Mouse (Mus musculus) bone marrow macrophage, adult 2 months (primary cell): Measurements from ENCODE around the gene Plpp2. TPM values are rescaled to one million over a fixed set of nuclear protein-coding genes. Genes with fewer than 3 reads are reported as not detected.

Source experiments
- H3K27ac ChIP-seq: 2 replicates; pipeline ENCODE4 v1.5.1; 2012; ENCODE audit warnings: low read depth, low read length; ENCODE audit not compliant: insufficient read depth
- H3K4me1 ChIP-seq: 2 replicates; pipeline ENCODE4 v1.6.1; 2012; ENCODE audit warnings: low read length; ENCODE audit not compliant: control insufficient read depth, insufficient read depth
- H3K4me3 ChIP-seq: 2 replicates; pipeline ENCODE4 v1.5.1; 2012; ENCODE audit warnings: mild to moderate bottlenecking, low read length, moderate library complexity; ENCODE audit not compliant: insufficient read depth
- CTCF ChIP-seq: IDR thresholded peaks from 2 replicates; pipeline ENCODE4 v1.5.1; 2012; ENCODE audit warnings: low read depth, mild to moderate bottlenecking, low read length, moderate library complexity
- POLR2A ChIP-seq: IDR thresholded peaks from 2 replicates; pipeline ENCODE4 v1.6.1; 2012; ENCODE audit warnings: mild to moderate bottlenecking, low read depth, low read length, borderline replicate concordance
- polyA plus RNA-seq: library from polyadenylated mRNA; stranded (reverse); fragments of >200 nt; gene quantifications from 2 replicates; pipeline ENCODE4 v1.2.4, GENCODE M21; 2012; ENCODE audit not compliant: missing spikeins, insufficient read depth, insufficient read length

Plpp2 gene
- polyA plus RNA-seq, 1 experiment, result 16.9 TPM

DNA sequence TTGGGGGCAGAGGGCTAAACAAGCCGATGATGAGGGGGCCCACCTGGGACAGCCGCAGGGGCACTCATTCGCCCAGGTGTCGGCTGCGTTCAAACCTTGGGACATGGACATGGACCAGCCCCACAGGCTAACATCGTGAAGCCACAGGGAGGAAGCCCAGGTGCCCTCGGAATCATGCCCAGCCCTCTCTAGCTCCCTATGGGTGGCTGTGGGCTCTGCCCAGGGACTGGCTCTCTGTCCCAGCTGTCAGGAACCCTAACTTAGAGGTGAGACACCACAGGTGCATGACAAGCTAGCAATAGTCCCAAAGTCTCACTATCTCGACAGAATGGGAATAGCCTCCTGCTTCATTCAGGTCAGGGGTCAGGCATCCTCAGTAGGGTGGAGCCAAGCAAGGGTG, 18.9 kb upstream of the Plpp2 start:
- no peak overlapping the region for H3K4me3 ChIP-seq
- TF ChIP-seq CTCF (no peak), POLR2A (no peak)
- peaks cover 40% of the 10 kb centered on the region for H3K4me1 ChIP-seq
- no peak overlapping the region for H3K27ac ChIP-seq

GRCm38 (mm10) chr10:79550366-79550765, 16.8 kb upstream of the Plpp2 start:
- Histone ChIP-seq H3K4me1 (peaks cover 49% of the 10 kb centered on the region), H3K27ac (no peak overlapping the region), H3K4me3 (no peak overlapping the region)
- TF ChIP-seq POLR2A (no peak), CTCF (no peak)

GRCm38 (mm10) chr10:79548971-79549723, 15.6 kb upstream of the Plpp2 start:
- TF ChIP-seq POLR2A (no peak), CTCF (no peak)
- Histone ChIP-seq H3K4me1 (peaks cover 47% of the 10 kb centered on the region), H3K4me3 (no peak overlapping the region), H3K27ac (no peak overlapping the region)

DNA sequence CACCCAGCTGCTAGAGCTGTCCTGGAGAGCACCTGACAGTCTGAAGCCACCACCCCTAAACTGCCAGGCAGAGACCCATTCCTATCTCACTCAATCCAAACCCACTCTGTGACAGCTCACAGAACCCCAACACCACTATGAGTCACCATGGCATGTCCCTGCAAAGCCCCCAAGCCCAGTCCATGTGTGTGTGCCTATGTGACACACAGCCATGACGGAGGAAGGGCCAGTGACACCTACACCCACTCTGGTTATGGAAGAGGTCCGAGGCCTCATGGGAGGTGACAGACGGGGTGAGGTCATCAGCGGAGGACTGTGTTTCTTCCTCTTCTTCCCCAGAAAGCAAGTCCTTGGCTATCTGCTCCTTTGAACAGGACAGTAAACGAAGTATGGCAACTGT, 14.9 kb upstream of the Plpp2 start:
- Histone ChIP-seq H3K4me1 (peaks cover 43% of the 10 kb centered on the region), H3K4me3 (no peak overlapping the region), H3K27ac (no peak overlapping the region)
- TF ChIP-seq CTCF (no peak), POLR2A (no peak)

DNA sequence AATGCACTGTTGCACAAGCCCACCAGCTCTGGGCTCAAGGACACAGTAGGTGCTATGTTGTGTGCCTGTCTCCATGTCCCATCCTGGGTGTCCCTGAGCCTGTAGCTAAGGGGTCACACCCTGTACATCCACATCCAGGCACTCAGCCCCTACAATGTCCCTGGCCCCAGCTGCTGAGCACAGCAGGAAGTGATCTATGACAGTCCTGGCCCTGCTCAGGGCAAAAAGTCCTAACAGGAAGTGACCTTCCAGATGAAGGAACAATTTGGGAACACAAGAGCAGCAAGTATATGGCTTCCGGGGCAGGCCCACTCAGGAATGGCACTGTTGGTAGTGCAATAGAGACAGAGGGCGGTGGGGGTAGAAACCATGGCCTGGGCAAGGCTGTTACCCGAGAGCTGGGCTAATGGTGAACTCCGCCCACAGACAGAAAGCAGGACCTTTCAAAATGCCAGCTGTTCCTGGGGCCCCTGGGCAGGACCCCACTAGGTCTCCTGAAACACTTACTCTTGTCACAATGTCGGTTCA, 13.6 kb upstream of the Plpp2 start:
- Histone ChIP-seq H3K27ac (peak overlapping the region; percentile 2; the same call in 1 of the 2 replicates), H3K4me3 (no peak overlapping the region), H3K4me1 (peaks cover 29% of the 10 kb centered on the region)
- TF ChIP-seq CTCF (no peak), POLR2A (no peak)

GRCm38 (mm10) chr10:79546483-79546882, 12.9 kb upstream of the Plpp2 start:
- no peak overlapping the region for H3K4me3 ChIP-seq
- TF ChIP-seq CTCF (no peak), POLR2A (no peak)
- peaks cover 25% of the 10 kb centered on the region for H3K4me1 ChIP-seq
- H3K27ac ChIP-seq, result no peak overlapping the region

GRCm38 (mm10) chr10:79545891-79546290, 12.3 kb upstream of the Plpp2 start:
- TF ChIP-seq POLR2A, result no peak
- no peak for TF ChIP-seq CTCF
- no peak overlapping the region for H3K27ac ChIP-seq
- peaks cover 24% of the 10 kb centered on the region for H3K4me1 ChIP-seq
- no peak overlapping the region for H3K4me3 ChIP-seq

GRCm38 (mm10) chr10:79544631-79545030, 11.0 kb upstream of the Plpp2 start:
- no peak overlapping the region for H3K27ac ChIP-seq
- TF ChIP-seq CTCF (no peak), POLR2A (no peak)
- H3K4me3 ChIP-seq, result no peak overlapping the region
- H3K4me1 ChIP-seq, result peaks cover 25% of the 10 kb centered on the region

GRCm38 (mm10) chr10:79543884-79544597, 10.4 kb upstream of the Plpp2 start:
- TF ChIP-seq POLR2A, result no peak
- no peak for TF ChIP-seq CTCF
- H3K4me3 ChIP-seq, result no peak overlapping the region
- peaks cover 28% of the 10 kb centered on the region for H3K4me1 ChIP-seq
- H3K27ac ChIP-seq, result no peak overlapping the region

- Histone ChIP-seq H3K4me1 (peaks cover 20% of the 10 kb centered on the region), H3K4me3 (no peak overlapping the region), H3K27ac (no peak overlapping the region)
- no peak for TF ChIP-seq CTCF
- no peak for TF ChIP-seq POLR2A
Measured at GRCm38 (mm10) chr10:79542171-79542570, 8.6 kb upstream of the Plpp2 start.
